Mouse (Mus musculus) heart, adult 11 months (tissue): Measurements from ENCODE around the gene Acer2.
A peak's percentile ranks its signal among the peaks of the same experiment; 100 is the strongest.
"Not testable (repeated sequence)": the region's sequence is repeated elsewhere in the genome, so short reads cannot be mapped to it uniquely, and the experiment has no call there.

Experiments used
- DNase-seq: peaks from one replicate; pipeline ENCODE4 v3.0.0; 2022

Acer2 gene

DNA sequence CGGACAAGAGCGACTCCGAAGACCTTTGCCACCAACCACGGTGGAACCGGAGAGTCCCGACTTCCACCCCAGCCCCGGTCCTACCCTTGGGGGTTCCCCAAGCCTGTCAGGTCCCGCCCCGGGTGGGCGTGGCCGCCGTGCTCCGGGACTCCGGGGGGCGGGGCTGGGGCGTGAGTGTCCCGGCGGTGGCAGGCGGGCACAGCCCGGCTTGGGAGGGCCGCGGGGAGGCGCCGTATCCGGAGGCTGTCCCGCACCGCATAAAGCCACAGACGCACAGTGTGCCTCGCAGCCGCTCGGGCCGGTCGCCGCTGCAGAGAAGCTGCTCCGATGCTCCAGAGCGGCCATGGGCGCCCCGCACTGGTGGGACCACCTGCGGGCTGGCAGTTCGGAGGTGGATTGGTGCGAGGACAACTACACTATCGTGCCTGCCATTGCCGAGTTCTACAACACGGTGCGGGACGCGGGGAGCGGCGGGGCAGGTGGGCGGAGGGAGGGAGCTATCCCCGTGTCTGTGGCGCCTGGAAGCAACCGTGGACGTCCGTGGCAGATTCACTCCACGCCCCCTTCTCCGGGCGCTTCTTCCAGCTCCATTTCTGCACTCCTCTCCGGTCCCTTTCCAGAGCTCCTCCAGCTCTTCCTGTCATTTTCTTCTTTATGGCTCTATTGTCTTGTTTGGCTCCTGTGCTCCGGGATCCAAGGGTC, at the start of gene Acer2:
TSS of gene Acer2 (plus strand) at position 251 of the 702 bp plus-strand sequence.
- DNase-seq, result peak; percentile 100

DNA sequence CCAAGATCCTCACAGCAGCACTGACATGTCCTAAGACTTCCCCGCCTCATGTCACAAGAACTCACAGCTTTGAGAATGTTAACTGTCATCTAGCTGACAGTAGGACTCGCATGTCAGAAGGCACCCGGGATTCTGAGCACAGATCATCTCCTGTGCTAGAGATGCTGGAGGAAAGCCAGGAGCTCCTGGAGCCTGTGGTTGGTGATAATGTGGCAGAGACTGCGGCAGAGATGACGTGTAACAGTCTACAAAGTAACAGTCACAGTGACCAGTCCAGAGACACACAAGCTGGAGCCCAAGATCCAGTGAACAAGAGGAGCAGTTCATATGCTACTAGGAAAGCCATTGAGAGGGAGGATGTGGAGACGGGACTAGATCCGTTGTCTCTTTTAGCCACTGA, 49.1 kb upstream of the Acer2 start:
- DNase-seq, result no peak

DNA sequence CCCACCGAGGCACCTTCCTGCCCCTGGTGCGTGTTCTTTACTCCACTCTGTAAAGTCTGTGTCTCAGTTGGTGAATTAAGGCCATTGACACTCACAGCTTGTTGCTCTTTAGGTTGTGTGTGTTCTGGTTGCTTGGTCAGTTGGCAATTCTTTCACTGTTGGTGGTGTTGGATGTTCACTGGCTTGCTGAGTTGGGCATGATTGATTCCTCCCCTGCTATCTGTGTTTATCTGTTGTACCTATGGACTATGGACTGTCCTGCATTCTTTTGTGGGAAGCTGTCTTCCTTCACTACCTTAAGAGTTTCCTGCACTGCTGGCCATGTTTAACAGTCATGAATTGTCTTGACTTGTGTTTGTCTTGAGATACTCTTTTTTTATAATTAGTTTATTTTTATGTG, 42.3 kb upstream of the Acer2 start:
- no peak for DNase-seq

DNA sequence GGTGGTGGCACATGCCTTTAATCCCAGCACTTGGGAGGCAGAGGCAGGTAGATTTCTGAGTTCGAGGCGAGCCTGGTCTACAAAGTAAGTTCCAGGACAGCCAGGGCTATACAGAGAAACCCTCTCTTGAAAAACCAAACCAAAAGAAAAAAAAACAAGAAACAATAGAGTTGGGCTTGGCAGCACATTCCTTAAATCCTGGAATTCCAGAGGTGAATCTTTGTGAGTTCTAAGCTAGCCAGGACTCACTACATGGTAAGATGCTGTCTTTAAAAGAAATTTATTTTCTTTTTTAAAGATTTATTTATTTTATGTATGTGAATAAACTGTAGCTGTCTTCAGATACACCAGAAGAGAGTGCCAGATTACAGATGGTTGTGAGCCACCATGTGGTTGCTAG, 33.1 kb upstream of the Acer2 start:
- not testable (repeated sequence) for DNase-seq

DNA sequence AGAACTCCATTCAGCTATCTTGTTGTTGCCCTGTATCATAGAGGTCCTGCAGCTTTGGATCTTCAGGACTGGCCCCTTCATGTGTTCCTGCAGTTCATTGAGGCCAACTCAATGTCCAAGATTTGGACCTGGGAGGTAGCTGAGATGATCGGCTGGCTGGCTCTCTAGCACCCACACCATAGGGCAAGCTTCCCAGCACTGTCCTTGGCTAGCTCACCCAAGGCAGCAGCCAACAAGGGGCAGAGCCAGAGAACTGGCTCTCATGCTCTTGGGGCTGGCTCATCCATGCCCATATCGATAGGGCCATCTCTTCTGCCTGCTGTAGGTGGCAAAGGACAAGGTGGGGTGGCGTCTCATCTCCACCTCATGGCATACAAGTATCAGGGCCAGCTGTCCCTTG, 28.8 kb upstream of the Acer2 start:
- DNase-seq, result peak; percentile 92

DNA sequence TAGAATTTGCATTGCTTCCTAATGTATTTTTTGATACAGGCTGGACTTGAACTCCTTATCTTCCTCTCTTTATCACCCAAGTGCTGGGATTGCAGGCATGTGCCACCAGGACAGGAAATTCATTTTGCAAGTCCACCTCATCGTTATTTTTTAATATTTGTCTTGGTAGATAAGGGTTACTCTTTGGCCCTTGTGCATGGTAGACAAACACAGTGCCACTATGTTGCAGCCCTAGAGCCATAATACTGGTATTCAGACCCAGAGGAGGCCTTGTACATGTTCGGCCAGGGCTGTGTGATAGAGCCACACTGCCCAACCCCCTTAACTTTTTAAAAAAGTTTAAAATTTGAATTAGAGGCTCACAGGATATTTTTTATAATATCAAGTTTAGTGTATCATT, 26.9 kb upstream of the Acer2 start:
- DNase-seq, result no peak

DNA sequence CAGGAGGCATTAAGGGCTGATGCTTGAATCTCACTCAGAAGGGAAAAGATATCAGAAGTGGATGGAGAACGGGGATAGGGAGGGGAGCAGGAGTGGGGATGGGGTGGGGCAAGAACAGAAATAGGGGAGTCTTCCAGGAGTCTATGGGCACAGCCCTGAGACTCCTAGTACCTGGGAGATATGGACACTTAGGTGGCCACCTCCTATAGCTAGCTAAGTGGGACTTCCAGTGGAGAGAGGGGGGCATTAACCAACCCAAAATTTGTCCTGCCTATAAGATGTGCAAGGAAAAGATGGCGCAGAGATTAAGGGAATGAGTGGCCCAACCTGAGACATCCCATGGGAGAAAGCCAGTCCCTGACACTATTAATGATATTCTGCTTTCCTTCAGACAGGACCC, 22.9 kb upstream of the Acer2 start:
- DNase-seq, result no peak

DNA sequence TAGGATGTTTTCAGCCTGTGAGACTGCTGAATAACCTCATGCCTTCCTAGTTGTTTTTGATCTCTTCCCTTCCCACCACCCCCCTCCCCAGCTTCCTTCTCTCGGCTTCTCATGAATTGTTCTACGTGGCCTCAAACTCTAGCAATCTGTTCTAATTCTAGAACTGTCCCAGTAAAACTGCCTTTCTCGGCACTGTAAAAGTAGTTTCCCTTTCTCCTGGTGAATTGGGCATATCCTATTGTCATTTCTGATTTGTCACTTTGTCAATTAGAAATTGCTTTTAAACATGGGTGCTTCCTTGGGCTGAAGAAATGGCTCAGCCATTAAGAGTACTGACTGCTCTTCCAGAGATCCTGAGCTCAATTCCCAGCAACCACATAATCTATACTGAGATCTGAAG, 22.2 kb upstream of the Acer2 start:
- DNase-seq, result no peak

DNA sequence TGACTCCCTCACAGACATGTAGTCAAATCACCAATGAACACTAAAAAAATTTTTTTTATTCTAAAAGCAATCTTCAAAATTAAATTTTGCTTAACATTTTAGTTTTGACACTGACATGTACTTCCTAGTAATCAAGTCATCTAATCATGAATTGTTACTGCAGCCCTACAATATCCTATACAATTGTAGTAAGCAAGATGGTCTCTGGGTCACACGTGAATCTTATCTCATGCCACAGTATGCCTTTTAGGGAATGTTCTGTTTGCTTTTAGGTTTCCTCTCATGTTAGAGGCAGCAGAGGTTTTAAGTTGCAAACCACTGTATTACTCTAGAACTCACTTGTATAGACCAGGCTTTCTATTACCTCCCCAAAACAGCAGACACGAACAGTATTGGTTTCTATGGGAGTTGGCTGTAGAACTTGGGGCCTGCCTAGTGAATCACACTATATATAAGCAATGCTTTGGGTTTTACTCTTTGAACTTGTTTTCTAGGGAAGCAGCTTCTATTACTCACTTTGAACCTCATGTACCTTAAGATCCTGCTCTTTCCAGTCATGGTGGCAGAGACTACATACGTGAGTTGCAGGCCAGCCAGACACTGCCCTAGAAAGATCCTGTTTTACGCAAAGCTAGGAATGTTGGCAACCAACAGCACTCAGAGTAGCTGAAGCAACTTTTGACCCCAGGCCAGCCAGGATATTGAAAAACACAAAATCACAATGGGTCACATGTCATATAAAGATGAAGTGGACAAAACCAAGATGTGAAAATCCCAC, 21.2 kb upstream of the Acer2 start:
- no peak for DNase-seq

DNA sequence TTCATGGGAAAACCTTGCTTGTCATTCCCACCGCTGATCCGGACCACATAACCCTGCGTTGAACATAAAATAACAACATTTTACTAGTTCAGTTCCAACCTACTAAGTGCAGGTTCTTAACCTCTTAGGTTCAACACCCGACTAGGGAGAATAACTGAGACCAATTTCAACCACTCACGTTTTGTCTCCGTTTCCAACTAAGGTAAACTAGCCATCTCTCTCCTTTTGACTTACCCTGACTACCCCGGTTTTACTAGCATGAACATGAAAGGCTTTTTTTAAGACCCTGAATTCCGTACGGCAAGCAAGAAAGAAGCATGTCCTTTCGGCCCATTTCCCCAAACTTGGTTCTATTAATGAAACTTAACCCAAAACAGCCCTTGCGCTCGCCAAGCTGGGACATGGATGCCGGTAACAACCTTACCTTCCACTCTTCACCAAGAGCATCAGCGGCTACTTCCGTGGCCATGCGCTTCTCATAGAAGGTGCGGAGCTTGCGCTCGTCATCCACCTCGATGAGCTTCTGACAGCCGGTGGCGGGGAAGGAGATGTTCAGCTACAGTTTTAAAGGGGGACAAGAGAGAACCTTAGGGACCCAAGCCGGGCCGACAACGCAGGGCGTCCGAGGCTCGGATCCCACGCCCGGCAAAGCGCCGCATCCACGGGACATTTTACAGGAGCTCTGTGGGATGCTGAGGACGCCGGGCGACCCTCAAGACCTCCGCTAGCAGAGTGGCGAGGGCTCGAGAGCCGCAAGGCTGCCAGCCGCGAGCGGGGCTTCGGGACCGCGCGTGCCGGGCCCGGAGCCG, 17.7 kb upstream of the Acer2 start:
- no peak for DNase-seq

DNA sequence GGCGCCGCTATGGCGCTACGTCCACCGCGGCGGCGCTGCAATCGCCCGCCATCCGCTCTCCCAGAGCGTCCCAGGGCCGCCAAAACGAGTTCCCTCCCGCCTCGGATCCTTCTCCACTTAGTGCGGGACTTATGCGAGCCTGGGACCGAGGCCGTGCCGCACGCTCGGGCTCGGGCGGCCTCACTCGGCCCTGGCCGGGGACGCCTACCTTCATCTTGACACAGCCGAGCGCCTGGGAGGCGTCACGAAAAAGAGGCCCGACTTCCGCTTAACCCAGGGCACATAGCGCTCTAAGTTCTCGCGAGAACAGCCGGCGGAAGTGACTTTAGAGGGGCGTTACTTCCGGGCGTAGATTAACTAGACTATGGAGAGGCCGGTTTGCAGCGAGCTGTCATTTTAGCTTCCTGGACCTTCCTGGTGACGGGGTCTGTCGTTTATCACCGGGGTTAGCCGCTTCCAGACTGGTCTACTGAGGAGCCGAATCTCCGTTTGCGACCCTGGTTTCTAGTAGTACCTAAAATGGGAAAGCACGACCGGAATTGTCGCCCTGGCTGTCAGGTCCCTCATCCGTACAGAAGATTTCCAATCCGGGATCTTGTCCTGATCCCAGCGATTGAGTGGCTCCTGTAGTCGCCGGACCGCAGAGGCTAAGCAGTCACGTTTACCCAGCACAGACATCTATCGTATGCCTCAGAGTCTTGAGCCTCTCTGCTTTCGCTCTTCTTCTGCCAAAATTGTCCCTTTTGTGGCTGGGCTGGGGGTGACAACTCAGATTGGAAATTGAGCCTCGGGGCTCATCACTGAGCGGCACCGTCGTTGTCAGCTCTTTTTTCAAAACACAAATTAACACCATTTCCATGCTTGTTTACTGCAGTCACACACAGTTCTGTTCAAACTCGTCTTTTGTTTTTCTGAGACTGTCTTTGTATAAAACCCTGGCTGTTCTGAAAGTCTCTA, 16.8 kb upstream of the Acer2 start, which contains the start of gene Rps6:
TSS of gene Rps6 (minus strand) at position 300 of the 957 bp plus-strand sequence.
- DNase-seq, result peak; percentile 100

DNA sequence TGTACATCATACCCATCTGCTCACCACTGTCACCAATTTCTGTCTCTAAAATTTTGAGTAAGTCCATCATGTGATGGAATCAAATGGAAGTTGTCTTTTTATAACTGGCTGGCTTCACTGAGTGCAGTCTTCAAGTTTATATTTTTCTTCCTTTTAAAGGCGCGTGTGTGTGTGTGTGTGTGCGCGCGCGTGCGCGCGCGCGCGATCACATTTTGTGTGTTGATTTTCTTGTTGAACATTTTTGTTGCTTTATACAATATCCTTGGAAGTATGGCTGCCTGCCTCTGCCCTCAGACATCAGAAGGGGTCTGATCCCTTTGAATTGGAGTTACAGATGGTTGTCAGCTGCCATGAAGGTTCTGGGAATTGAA, 16.1 kb upstream of the Acer2 start:
- no peak for DNase-seq

DNA sequence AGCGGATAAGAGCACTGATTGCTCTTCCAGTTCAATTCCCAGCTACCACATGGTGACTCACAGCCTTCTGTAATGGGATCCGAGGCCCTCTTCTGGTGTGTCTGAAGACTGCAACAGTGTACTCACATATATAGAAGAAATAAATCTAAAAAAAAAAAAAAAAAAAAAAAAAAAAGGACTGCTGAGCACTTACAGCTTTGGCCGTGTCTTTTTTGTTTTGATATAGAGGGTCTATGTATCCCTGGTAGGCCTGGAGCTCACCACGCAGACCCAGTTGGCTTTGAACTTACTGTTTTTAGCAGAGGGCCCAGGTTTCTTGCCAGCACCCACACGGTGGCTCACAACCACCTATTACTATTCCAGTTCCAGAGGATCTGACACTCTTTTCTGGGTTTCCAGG, 10.1 kb upstream of the Acer2 start:
- peak; percentile 27 for DNase-seq

DNA sequence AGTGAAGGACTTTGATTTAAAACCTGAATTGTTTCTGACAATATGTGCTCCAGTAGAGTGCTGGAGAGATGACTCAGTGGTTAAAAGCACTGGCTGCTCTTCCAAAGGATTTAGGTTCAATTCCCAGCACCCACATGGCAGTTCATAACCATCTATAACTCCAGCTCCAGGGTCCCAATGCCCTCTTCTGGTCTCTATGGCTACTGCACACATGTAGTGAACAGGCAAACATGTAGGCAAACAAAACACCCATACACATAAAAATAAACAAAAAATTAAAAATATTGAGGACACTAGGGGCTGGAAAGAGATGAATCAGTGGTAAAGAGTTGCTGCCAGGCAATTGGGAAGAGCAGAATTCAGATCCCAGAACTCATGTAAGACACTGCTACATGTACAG, 2.2 kb upstream of the Acer2 start:
- no peak for DNase-seq

DNA sequence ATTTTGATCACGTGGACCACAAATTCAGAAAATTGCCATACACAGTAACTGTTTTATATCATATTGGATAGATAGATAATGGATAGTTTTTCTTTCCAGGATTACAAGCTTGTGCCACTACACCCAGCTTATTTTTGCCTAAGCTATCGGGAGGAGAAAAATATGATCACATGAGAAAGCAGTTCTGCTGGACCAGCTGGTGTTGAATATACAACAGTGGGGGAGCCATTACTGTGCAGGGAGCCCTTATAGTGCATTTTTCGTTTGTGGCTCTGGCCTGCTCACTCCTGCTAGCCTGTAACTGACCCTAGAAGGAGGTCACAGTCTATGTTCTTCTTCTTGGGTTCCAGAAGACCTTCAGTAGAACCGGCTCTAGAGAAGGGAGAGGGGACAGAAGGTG, 1.1 kb upstream of the Acer2 start:
- DNase-seq, result no peak

DNA sequence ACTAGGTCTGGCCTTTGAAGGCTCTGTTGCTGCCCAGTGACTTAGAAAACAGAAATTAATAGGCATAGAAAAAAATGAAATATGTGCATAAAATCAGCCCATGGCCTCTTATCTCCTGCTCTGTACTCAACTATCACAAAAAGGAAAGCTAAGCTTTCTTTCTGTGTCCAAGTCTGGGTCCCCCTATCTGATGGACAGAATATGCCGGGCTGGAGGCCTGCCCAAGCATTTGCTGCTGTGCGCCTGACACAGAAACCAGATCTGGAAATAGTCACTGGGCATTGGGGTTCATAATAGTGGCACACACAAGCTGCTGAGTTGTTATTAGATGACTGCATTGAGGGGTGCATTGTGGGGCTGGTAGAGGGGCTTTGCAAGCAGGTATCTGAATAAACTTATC, 5.3 kb downstream of the Acer2 start:
- DNase-seq, result peak; percentile 92

DNA sequence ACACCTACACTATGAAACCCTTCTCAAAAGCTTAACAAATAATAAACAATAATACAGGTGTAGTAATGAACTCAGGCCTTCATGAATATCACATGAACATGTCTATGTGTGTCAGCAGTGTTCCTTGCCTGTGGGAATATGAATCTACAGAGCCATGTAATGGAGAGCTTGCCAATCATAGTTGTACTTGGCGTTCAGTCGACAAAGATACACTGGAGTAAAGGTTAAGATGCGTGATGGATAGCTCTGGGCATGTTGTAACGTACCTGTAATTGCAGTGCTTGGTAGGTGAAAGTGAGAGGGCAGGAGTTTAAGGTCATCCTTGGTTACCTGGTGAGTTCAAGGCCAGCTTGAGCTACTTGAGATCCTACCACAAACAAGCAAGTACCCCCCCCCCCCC, 7.0 kb downstream of the Acer2 start:
- no peak for DNase-seq

DNA sequence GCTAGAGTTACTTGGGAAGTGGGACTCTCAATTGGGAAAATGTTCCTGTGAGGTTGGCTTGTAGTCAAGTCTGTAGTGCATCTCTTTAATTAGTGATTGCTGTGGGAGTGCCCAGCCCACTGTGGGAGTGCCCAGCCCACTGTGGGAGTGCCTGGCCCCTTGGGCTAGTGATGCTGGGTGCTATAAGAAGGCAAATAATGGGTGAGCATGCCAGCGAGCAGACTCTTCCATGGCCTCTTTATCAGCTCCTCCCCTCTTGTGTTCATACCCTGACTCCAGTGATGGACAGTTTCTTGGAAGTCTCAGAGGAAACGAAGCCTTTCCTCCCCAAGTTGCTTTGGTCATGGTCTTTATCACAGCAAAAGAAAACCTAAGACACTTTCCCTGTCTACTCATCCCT, 8.2 kb downstream of the Acer2 start:
- DNase-seq, result peak; percentile 92

DNA sequence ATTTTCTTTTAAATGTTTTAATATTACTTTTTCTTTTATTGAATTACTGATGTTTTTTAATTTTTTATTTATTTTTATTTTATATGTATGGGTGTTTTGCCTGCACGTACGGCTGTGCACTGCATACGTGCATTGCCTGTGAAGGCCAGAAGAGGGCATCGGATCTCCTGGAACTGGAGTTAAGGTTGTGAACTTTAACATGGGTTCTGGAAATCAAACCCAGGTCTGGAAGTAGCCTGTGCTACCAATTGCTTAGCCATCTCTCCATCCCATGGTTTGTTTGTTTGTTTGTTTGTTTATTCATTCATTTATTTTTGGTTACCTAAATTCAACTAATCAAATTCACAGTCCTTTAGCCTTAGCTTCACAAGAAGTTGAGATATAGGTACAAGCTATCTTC, 10.7 kb downstream of the Acer2 start:
- DNase-seq, result no peak

DNA sequence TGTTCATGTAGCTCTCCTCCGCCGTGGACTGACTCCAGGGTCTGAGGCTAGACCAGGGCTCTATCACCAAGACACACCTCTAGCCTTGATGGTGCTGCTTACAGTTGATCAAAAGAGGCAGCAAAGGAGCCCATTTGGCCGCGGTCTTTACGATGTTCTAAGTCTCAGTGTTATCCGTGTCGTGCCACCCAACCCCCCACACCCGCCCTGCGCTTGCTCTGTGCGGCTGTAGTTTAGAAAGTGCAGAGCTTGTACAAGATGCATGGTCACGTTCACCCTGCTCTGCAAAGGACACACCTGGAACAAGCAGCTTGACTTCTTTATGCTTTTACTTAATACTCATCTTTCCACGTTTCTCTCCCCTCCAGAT, 11.6 kb downstream of the Acer2 start:
- no peak for DNase-seq

DNA sequence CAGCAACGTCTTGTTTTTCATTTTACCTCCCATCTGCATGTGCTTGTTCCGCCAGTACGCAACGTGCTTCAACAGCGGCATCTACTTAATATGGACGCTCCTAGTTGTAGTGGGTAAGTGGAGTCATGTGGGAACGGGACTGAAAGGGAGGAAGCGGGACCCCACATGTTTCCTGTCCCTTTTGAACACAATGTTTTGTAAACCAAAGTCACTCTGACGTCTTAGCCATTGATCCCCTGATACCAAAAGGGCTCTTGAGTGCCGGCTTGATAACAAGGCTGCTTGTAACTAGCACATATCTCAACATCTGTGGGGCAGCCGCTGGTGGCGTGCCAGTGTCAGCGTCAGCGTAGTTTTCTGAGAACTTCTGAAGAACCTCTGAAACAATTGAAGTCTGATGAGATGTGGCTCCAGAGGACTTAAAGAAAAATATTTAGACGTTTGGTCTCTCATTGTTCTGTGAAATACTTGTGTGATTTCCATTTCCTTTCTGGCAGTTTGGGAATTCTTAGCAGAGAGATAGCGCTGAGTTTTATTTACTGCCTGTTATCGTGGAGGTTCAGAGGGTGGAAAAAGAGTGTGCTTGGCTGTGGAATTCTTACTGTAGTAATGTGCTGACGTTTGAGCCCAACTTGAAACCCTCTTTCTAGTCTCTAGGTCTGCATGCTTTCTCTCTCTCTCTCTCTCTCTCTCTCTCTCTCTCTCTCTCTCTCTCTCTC, 12.1 kb downstream of the Acer2 start:
- peak; percentile 98 for DNase-seq

DNA sequence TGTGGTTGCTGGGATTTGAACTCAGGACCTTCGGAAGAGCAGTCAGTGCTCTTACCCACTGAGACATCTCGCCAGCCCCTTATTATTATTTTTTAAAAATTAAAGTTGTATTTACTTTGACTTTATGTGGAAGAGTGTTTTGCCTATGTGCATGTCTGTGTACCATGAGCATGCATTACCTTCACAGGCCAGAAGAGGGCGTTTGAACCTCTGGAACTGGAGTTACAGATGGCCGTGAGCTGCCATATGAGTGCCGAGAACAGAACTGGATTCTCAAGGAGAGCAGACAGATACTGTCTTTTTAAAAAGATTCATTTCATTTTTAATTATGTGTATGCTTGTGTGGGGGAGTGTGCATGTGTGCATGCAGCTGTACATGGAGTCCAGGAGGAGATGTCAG, 13.7 kb downstream of the Acer2 start:
- no peak for DNase-seq
